Mouse (Mus musculus): ENCODE data around the gene 2410141K09Rik. TPM values are rescaled to one million over a fixed set of nuclear protein-coding genes. Genes with fewer than 3 reads are reported as not detected.

The 2410141K09Rik gene
- polyA plus RNA-seq (2014; fragmentation: Illumina TruSeq; extraction: RNeasy Lipid Tissue Mini Kit (QIAGEN cat#74804); ENCODE audit: low read depth, low replicate concordance) = not detected

DNA sequence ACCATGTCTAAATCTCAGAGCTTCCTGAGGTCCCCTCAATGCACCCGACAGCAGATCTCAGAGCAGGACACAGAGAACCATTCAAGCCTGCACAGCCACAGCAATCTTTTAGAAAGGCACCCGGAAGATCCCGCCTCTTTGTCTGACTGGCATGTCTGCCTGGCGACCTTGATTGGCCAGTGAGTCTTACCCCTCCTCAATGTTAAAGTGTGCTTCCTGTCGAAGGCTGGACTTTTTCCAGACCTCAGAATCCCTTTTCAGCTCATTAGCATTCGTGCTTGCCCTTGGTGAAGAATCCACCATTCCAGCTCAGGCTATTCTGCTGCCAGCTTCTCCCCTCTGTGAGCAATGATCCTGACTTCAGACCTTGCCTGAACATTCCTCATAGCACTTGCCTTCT lies at the start of gene 2410141K09Rik:
2410141K09Rik (minus strand) TSS at position 101 of the 400 bp plus-strand sequence.

Other genes starting within 250 kb of the 2410141K09Rik start
- gene Gm10772, start 213.5 kb downstream of the 2410141K09Rik start, polyA plus RNA-seq (2014; fragmentation: Illumina TruSeq; extraction: RNeasy Lipid Tissue Mini Kit (QIAGEN cat#74804); ENCODE audit: low read depth, low replicate concordance) = not detected